Mouse (Mus musculus) forelimb bud, embryonic 11.5 days (tissue): ENCODE measurements at regions not wholly inside any gene's neighbourhood (a gene's known extent, or its start where the extent isn't known, plus 50 kb on each side); places are given as distances from the start of the nearest gene placed in this dataset.

Experiments
- DNase-seq: peaks from one replicate; pipeline ENCODE4 v3.0.0-alpha.2; 2012; ENCODE audit warnings: low read depth, low spot score

- no peak for DNase-seq
These were observed 441.7 kb upstream of the BB014433 start for GRCm38 (mm10) chr8:15487579-15487978.

- no peak for DNase-seq
These were observed 424.7 kb upstream of the BB014433 start for GRCm38 (mm10) chr8:15470561-15470960.

- no peak for DNase-seq
These were observed 422.9 kb upstream of the BB014433 start for GRCm38 (mm10) chr8:15468540-15469476.

GRCm38 (mm10) chr8:15438546-15438945, 392.7 kb upstream of the BB014433 start:
- DNase-seq = peak; percentile 80

- no peak for DNase-seq
These were observed 348.8 kb upstream of the BB014433 start for GRCm38 (mm10) chr8:15394722-15395115.

GRCm38 (mm10) chr8:15393936-15394721, 348.3 kb upstream of the BB014433 start:
- DNase-seq = no peak

GRCm38 (mm10) chr8:15392056-15392455, 346.2 kb upstream of the BB014433 start:
- no peak for DNase-seq

- DNase-seq = no peak
These were observed 342.9 kb upstream of the BB014433 start for GRCm38 (mm10) chr8:15388791-15389190.

GRCm38 (mm10) chr8:15367063-15367462, 321.2 kb upstream of the BB014433 start:
- DNase-seq = no peak

GRCm38 (mm10) chr8:15364546-15364945, 318.7 kb upstream of the BB014433 start:
- no peak for DNase-seq

GRCm38 (mm10) chr8:15344151-15344550, 298.3 kb upstream of the BB014433 start:
- no peak for DNase-seq

- DNase-seq = no peak
These were observed 297.7 kb upstream of the BB014433 start for GRCm38 (mm10) chr8:15343616-15344015.

- DNase-seq = no peak
These were observed 288.7 kb upstream of the BB014433 start for GRCm38 (mm10) chr8:15334532-15334931.

- DNase-seq = no peak
These were observed 281.4 kb upstream of the BB014433 start for GRCm38 (mm10) chr8:15327312-15327711.

- DNase-seq = no peak
These were observed 277.5 kb upstream of the BB014433 start for GRCm38 (mm10) chr8:15323421-15323820.

- DNase-seq = no peak
These were observed 272.4 kb upstream of the BB014433 start for GRCm38 (mm10) chr8:15318082-15318816.

- DNase-seq = no peak
These were observed 267.6 kb upstream of the BB014433 start for GRCm38 (mm10) chr8:15313481-15313880.

GRCm38 (mm10) chr8:15311509-15311908, 265.6 kb upstream of the BB014433 start:
- no peak for DNase-seq

GRCm38 (mm10) chr8:15311045-15311444, 265.2 kb upstream of the BB014433 start:
- DNase-seq = no peak

GRCm38 (mm10) chr8:15304143-15304677, 258.3 kb upstream of the BB014433 start:
- no peak for DNase-seq

GRCm38 (mm10) chr8:15273775-15274174, 227.9 kb upstream of the BB014433 start:
- DNase-seq = no peak
